Mouse (Mus musculus) heart, adult 2 months (tissue): Measurements from ENCODE around the gene Grhpr. TPM values are rescaled to one million over a fixed set of nuclear protein-coding genes. Genes with fewer than 3 reads are reported as not detected.
"Not testable (repeated sequence)": the region's sequence is repeated elsewhere in the genome, so short reads cannot be mapped to it uniquely, and the experiment has no call there.

Experiments used
- DNase-seq, 2 experiments: peaks; one replicate each; pipeline ENCODE4 v3.0.0; 2021
- H3K27ac ChIP-seq: fragments of 200-600 bp; 2 replicates; pipeline ENCODE4 v1.8.1; 2022
- H3K27me3 ChIP-seq: fragments of 200-500 bp; 2 replicates; pipeline ENCODE4 v1.6.1; 2012; ENCODE audit warnings: mild to moderate bottlenecking, low read length, inconsistent platforms, mixed read lengths; ENCODE audit not compliant: control insufficient read depth, insufficient read depth
- H3K36me3 ChIP-seq: fragments of 200-500 bp; 2 replicates; pipeline ENCODE4 v1.6.1; 2012; ENCODE audit warnings: low read length, inconsistent platforms; ENCODE audit not compliant: control insufficient read depth, insufficient read depth
- H3K4me1 ChIP-seq: fragments of 200-500 bp; 2 replicates; pipeline ENCODE4 v1.6.1; 2011; ENCODE audit warnings: low read length; ENCODE audit not compliant: control insufficient read depth, insufficient read depth
- H3K4me3 ChIP-seq: fragments of 200-600 bp; 2 replicates; pipeline ENCODE4 v1.8.1; 2022
- H3K79me2 ChIP-seq: fragments of 200-500 bp; replicated peaks from 2 replicates; pipeline ENCODE4 v1.6.1; 2012; ENCODE audit warnings: mild to moderate bottlenecking, inconsistent platforms, low read length, moderate library complexity, mixed read lengths; ENCODE audit not compliant: control insufficient read depth, insufficient read depth
- H3K9ac ChIP-seq: fragments of 200-500 bp; 2 replicates; pipeline ENCODE4 v1.6.1; 2012; ENCODE audit warnings: low read depth, mild to moderate bottlenecking, control low read depth, inconsistent platforms, low read length, mixed read lengths
- CTCF ChIP-seq: fragments of 200-600 bp; IDR thresholded peaks from 2 replicates; pipeline ENCODE4 v1.8.1; 2022; ENCODE audit warnings: antibody characterized with exemption, mild to moderate bottlenecking, moderate library complexity
- EP300 ChIP-seq: fragments of 200-500 bp; IDR thresholded peaks from 2 replicates; pipeline ENCODE4 v1.6.1; 2011; ENCODE audit warnings: low read depth, low read length, control low read depth; ENCODE audit not compliant: insufficient read depth
- POLR2A ChIP-seq: fragments of 200-500 bp; IDR thresholded peaks from 2 replicates; pipeline ENCODE4 v1.6.1; 2011; ENCODE audit warnings: mild to moderate bottlenecking, low read depth, low read length, control low read depth; ENCODE audit not compliant: insufficient read depth
- WGBS: fragments of 180-500 bp; shearing (Covaris S2); methylation state at CpG from one replicate; pipeline ENCODE4 v1.1.7; 2018; 5-methylcytosine and 5-hydroxymethylcytosine counted together
- intact Hi-C: fragments of 180-260 bp; cut with DNase I; formaldehyde crosslinking; loops from one replicate; pipeline ENCODE4 v1.15.1; 2025
- polyA plus RNA-seq: library from polyadenylated mRNA; depleted of rRNA; stranded (reverse); fragments of >200 nt; gene quantifications from 2 replicates; pipeline ENCODE4 v1.2.3, GENCODE M21; 2012; rRNA removed
- total RNA-seq, 2 experiments: library from RNA; stranded (reverse); gene quantifications; 2 replicates each; pipeline ENCODE4 v1.2.3; 2021

The Grhpr gene
- total and polyA plus RNA-seq, 3 experiments = 32.2 to 66.6 (median 38.4) TPM

DNA sequence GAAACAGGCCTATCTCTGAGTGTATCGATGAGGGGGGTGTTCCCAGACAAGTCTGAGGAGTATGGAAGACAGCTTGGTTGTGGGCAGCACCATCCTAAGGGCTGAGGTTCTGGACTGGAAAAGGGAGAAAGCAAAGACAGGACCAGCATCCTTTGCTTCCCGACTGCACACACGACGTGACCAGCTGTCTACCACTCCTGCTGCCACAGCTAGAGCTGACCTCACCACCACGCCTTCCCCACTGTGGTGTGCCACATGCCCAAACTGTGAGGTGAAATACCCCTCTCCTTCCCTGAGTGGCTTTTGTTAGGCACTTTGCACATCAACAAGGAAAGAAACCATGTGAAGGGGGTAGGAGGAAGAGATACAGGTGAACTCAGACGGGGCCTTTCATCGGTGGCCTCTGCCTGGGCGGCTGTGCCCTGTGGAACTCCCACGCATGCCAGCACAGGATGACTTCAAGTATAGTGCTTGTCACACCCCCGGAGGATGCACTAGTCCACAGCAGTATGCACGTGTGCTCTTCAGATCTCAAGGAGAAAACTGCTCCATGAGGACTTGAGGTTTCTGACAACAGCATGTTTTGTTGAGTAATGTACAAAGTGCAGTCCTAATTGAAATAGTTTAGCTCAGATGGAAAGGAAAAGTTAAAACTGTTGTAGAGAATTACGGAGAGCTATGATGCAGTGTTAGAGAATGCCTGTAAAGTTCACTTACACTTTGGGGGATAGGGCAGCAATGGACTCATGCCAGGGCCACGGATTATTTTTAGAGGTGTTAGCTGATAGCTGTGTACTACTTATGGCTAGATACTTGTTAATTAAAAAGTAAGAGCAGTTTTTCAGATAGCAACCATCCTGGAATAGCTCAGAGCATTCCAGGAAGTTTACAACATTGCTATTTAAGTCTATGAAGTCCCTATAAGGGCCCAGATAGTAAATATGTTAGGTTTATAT, 56.5 kb downstream of the Grhpr start:
- DNase-seq = peak; percentile 41 to 67
- no peak overlapping the region for H3K9ac ChIP-seq
- no peaks in the 10 kb centered on the region for H3K36me3 ChIP-seq
- intact Hi-C loops = loop anchor here (2.0 kb wide), 1 partner anchor 19 kb away; the partner anchor contains the start of gene Polr1e
- TF ChIP-seq EP300 (no peak), POLR2A (no peak), CTCF (no peak)
- no peak overlapping the region for H3K4me3 ChIP-seq
- WGBS = 52% methylated on average over 13 of the region's 13 CpGs
- no peaks in the 10 kb centered on the region for H3K79me2 ChIP-seq
- H3K4me1 ChIP-seq = peaks cover 5% of the 10 kb centered on the region; the same call in 1 of the 2 replicates
- peak overlapping the region; percentile 94 for H3K27ac ChIP-seq
- no peaks in the 10 kb centered on the region for H3K27me3 ChIP-seq

DNA sequence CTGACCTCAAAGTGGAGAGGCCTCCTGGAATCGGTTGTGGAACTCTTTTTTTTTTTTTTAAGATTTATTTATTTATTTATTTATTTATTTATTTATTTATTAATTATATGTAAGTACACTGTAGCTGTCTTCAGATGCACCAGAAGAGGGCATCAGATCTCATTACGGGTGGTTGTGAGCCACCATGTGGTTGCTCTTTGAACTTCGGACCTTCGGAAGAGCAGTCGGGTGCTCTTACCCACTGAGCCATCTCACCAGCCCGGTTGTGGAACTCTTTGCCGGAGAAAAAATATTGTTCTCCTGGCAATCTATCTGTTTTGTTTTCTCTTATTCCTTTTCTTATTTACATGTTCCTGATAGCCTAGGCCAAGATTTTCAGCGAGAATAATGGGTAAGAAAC, 57.7 kb downstream of the Grhpr start:
- H3K36me3 ChIP-seq, H3K27me3 ChIP-seq, H3K79me2 ChIP-seq, H3K4me1 ChIP-seq, H3K9ac ChIP-seq, H3K4me3 ChIP-seq: not testable (repeated sequence)
- peak overlapping the region; percentile 94 for H3K27ac ChIP-seq
- DNase-seq = peak in 1 of 2 experiments; percentile 22
- peak; percentile 67 for TF ChIP-seq CTCF
- 41% methylated on average over 8 of the region's 8 CpGs for WGBS
- intact Hi-C loops = loop anchor here (2.0 kb wide), 1 partner anchor 20 kb away; the partner anchor contains the start of gene Polr1e

DNA sequence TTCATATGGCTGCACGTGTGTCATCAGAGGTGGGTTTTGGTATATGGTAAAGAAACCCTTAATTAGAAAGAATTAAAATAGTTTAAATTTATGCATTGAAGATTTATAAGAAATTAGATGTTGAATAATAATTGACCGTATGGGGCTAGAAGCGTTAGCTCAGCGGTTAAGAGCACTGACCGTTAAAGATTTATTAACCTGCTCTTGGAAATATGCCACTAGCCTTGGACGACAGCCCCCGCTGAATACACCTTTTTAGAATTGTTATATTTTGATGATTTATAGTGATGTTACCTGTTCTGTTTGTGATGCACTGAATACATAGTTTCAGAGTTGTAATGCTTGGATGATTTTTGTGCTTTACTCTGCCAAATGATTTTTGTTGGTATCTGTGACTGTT, 58.4 kb downstream of the Grhpr start:
- intact Hi-C loops = loop anchor here (2.0 kb wide), 1 partner anchor 21 kb away; the partner anchor contains the start of gene Polr1e
- H3K4me1 ChIP-seq, H3K36me3 ChIP-seq, H3K79me2 ChIP-seq, H3K27ac ChIP-seq, H3K27me3 ChIP-seq, DNase-seq, H3K4me3 ChIP-seq, H3K9ac ChIP-seq: not testable (repeated sequence)
- WGBS = 95% methylated on average over 7 of the region's 7 CpGs

Other genes starting within 250 kb of the Grhpr start
- 10 to 100 TPM; 12.4 to 12.9 TPM for gene Zcchc7, start 225.5 kb upstream of the Grhpr start, total RNA-seq
- gene Zcchc7, start 225.5 kb upstream of the Grhpr start, polyA plus RNA-seq = 6.7 and 12.8 TPM in 2 replicates
- gene Zbtb5, start 31.0 kb downstream of the Grhpr start, total RNA-seq = 1 to 10 TPM; 3.8 to 5.4 TPM
- gene Zbtb5, start 31.0 kb downstream of the Grhpr start, polyA plus RNA-seq = 5.8 and 6.6 TPM in 2 replicates
- 10 to 100 TPM; 19.4 to 20.0 TPM for gene Polr1e, start 37.2 kb downstream of the Grhpr start, total RNA-seq
- 12.6 and 18.2 TPM in 2 replicates for gene Polr1e, start 37.2 kb downstream of the Grhpr start, polyA plus RNA-seq
- gene Fbxo10, start 103.2 kb downstream of the Grhpr start, total RNA-seq = 10 to 100 TPM in 1 of 2 experiments, 1 to 10 TPM in 1; 9.4 to 10.2 TPM
- 16.7 and 22.1 TPM in 2 replicates for gene Fbxo10, start 103.2 kb downstream of the Grhpr start, polyA plus RNA-seq
- 100 to 1,000 TPM; 213 to 237 TPM for gene Tomm5, start 126.7 kb downstream of the Grhpr start, total RNA-seq
- gene Tomm5, start 126.7 kb downstream of the Grhpr start, polyA plus RNA-seq = 205 and 285 TPM in 2 replicates
- under 1 TPM; 0.34 to 0.55 TPM for gene Frmpd1, start 203.5 kb downstream of the Grhpr start, total RNA-seq
- 0.41 and 0.47 TPM in 2 replicates for gene Frmpd1, start 203.5 kb downstream of the Grhpr start, polyA plus RNA-seq